Mouse (Mus musculus): Measurements from ENCODE around the gene Ppp1r12b. TPM values are rescaled to one million over a fixed set of nuclear protein-coding genes. Genes with fewer than 3 reads are reported as not detected.

Gene Ppp1r12b
- polyA plus RNA-seq, 1 experiment, result 10.4 TPM

DNA sequence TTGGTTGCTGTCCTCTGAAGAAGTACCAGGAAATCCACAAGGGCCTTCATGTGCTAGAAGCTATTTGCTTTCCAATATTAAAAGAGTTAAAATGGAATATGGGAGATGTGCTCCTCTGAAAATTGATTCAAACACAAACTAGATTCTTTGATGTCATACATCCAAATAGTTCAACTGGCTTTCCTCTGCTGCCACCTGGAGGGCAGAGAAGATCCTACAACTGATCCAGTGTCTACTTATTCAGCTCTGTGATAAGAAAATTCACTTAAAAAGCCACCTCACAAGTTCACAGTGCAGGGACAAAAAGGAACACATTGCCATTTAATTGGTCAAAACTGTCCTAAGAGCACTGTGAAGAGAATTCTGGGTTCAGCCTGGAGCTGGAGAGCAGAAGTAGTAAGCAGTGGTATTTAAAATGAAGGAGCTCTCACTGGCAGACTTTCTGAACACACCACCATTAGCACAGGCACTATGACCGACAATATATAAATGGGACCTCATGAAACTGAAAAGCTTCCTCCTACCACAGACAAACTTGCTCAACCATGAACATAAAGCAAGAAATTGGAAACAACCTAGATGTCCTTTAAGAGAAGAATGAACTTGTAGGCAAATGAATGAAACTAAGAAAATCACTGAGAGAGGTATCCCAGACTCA, 101.3 kb downstream of the Ppp1r12b start:
- no peak overlapping the region for H3K4me3 ChIP-seq (ENCODE audit: low read depth, low read length)
- 79% methylated on average over 1 of the region's 1 CpGs for WGBS
- no peaks in the 10 kb centered on the region for H3K27me3 ChIP-seq (ENCODE audit: control insufficient read depth, insufficient read depth, low read length)
- TF ChIP-seq POLR2A (IDR thresholded peaks at IDR 0.05; ENCODE audit: low read depth, low read length) (no peak), CTCF (IDR thresholded peaks at IDR 0.05; ENCODE audit: extremely low read depth, insufficient read length, insufficient replicate concordance, low read depth, low read length) (no peak)
- 0 out of 2 replicates have a peak, but pooled peaks cover 1% of the 10 kb centered on the region for H3K36me3 ChIP-seq (ENCODE audit: control insufficient read depth, insufficient read depth, low read length)
- H3K4me1 ChIP-seq (ENCODE audit: control insufficient read depth, insufficient read depth, insufficient read length, low read length), result no peaks in the 10 kb centered on the region
- no peak overlapping the region for H3K27ac ChIP-seq (ENCODE audit: insufficient read depth, low read depth, low read length)

DNA sequence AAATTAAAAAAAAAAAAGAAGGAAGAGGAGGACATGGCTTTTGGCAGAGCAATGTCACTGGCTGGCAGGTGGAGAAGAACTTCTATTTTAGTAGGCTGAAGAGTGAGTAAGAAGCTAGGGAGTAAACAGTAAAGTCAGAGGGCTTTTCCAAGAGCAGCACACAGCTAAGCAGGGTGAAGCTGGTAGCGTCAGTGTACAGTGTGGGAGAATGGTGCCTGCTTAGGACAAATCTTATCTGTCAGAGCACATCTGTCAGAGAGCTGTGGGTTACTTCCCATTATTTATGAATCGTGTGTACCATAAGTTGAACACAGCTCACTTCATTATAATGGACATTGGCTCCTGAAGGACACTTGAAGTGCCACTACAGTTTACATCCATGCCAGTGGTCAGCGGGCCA, 102.9 kb downstream of the Ppp1r12b start:
- no peaks in the 10 kb centered on the region for H3K4me1 ChIP-seq (ENCODE audit: control insufficient read depth, insufficient read depth, insufficient read length, low read length)
- H3K36me3 ChIP-seq (ENCODE audit: control insufficient read depth, insufficient read depth, low read length), result 0 out of 2 replicates have a peak, but pooled peaks cover 1% of the 10 kb centered on the region
- TF ChIP-seq POLR2A (IDR thresholded peaks at IDR 0.05; ENCODE audit: low read depth, low read length) (no peak), CTCF (IDR thresholded peaks at IDR 0.05; ENCODE audit: extremely low read depth, insufficient read length, insufficient replicate concordance, low read depth, low read length) (no peak)
- 91% methylated on average over 3 of the region's 3 CpGs for WGBS
- no peak overlapping the region for H3K4me3 ChIP-seq (ENCODE audit: low read depth, low read length)
- H3K27me3 ChIP-seq (ENCODE audit: control insufficient read depth, insufficient read depth, low read length), result no peaks in the 10 kb centered on the region
- H3K27ac ChIP-seq (ENCODE audit: insufficient read depth, low read depth, low read length), result no peak overlapping the region

DNA sequence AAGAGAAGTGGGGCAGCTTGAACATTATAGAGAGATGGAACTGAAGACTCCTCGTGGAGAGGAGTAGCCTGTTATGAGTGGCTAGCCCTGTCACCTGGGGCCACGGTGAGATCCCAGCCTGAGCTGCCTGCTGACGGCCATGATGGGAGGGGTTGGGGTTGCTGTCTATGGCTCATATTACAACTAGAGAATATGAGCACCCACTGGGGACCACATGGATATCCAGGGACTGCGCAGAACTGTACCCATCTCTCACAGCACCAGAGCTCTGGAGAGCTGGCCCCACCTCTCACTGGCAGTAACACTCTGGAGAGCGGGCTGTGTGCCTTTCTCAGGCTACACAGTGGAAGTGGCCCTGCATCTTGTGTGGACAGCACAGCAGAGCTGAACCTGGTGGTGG, 104.5 kb downstream of the Ppp1r12b start:
- Histone ChIP-seq H3K4me3 (ENCODE audit: low read depth, low read length) (no peak overlapping the region), H3K27me3 (ENCODE audit: control insufficient read depth, insufficient read depth, low read length) (no peaks in the 10 kb centered on the region), H3K36me3 (ENCODE audit: control insufficient read depth, insufficient read depth, low read length) (0 out of 2 replicates have a peak, but pooled peaks cover 1% of the 10 kb centered on the region), H3K27ac (ENCODE audit: insufficient read depth, low read depth, low read length) (no peak overlapping the region), H3K4me1 (ENCODE audit: control insufficient read depth, insufficient read depth, insufficient read length, low read length) (no peaks in the 10 kb centered on the region)
- WGBS, result 92% methylated on average over 5 of the region's 5 CpGs
- TF ChIP-seq CTCF (IDR thresholded peaks at IDR 0.05; ENCODE audit: extremely low read depth, insufficient read length, insufficient replicate concordance, low read depth, low read length), result no peak
- TF ChIP-seq POLR2A (IDR thresholded peaks at IDR 0.05; ENCODE audit: low read depth, low read length), result no peak

DNA sequence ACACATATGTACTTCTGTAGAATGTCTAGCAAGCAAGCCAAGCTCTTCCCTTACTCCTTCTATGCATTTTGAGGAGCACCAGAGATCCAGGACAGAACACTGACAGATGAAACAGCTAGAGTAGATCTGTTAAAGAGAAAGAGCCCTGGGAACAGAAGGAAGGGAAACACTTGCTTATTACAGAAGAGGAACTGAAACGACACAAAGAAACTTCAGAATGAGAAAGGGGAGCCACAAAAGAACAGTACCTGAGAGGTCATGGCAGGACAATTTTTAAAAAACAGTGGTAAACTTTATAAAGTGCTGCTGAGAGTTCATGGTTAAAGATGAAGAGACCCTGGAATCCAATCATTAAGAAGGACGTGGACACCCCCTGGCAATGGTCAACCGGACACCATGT, 105.4 kb downstream of the Ppp1r12b start:
- no peak overlapping the region for H3K4me3 ChIP-seq (ENCODE audit: low read depth, low read length)
- H3K27me3 ChIP-seq (ENCODE audit: control insufficient read depth, insufficient read depth, low read length), result no peaks in the 10 kb centered on the region
- 90% methylated on average over 3 of the region's 3 CpGs for whole genome bisulfite sequencing
- no peak overlapping the region for H3K27ac ChIP-seq (ENCODE audit: insufficient read depth, low read depth, low read length)
- no peak for TF ChIP-seq POLR2A (IDR thresholded peaks at IDR 0.05; ENCODE audit: low read depth, low read length)
- no peak for TF ChIP-seq CTCF (IDR thresholded peaks at IDR 0.05; ENCODE audit: extremely low read depth, insufficient read length, insufficient replicate concordance, low read depth, low read length)
- H3K4me1 ChIP-seq (ENCODE audit: control insufficient read depth, insufficient read depth, insufficient read length, low read length), result no peaks in the 10 kb centered on the region
- H3K36me3 ChIP-seq (ENCODE audit: control insufficient read depth, insufficient read depth, low read length), result 0 out of 2 replicates have a peak, but pooled peaks cover 1% of the 10 kb centered on the region

DNA sequence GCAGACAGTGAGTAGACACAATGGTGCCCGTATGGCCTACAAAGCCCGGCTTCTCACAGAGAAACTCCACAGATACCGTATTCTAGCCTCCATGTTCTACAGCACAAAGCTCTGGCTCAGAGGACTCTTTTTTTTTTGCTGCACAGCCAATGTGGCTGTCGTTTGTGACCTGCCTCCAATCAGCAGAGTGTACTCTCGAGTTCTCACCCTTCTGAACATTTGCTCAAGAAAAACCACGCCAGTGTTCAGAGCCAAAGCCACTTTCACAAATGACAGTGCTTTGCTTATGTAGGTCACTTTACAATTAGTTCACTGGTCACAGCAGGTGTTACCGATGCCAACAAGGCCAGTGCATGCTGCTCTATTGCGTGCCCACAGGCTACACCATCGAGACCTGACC, 107.9 kb downstream of the Ppp1r12b start:
- Histone ChIP-seq H3K4me1 (ENCODE audit: control insufficient read depth, insufficient read depth, insufficient read length, low read length) (no peaks in the 10 kb centered on the region), H3K27me3 (ENCODE audit: control insufficient read depth, insufficient read depth, low read length) (no peaks in the 10 kb centered on the region), H3K4me3 (ENCODE audit: low read depth, low read length) (no peak overlapping the region), H3K27ac (ENCODE audit: insufficient read depth, low read depth, low read length) (no peak overlapping the region), H3K36me3 (ENCODE audit: control insufficient read depth, insufficient read depth, low read length) (no peaks in the 10 kb centered on the region)
- TF ChIP-seq POLR2A (IDR thresholded peaks at IDR 0.05; ENCODE audit: low read depth, low read length) (no peak), CTCF (IDR thresholded peaks at IDR 0.05; ENCODE audit: extremely low read depth, insufficient read length, insufficient replicate concordance, low read depth, low read length) (no peak)
- WGBS, result 90% methylated on average over 9 of the region's 9 CpGs

DNA sequence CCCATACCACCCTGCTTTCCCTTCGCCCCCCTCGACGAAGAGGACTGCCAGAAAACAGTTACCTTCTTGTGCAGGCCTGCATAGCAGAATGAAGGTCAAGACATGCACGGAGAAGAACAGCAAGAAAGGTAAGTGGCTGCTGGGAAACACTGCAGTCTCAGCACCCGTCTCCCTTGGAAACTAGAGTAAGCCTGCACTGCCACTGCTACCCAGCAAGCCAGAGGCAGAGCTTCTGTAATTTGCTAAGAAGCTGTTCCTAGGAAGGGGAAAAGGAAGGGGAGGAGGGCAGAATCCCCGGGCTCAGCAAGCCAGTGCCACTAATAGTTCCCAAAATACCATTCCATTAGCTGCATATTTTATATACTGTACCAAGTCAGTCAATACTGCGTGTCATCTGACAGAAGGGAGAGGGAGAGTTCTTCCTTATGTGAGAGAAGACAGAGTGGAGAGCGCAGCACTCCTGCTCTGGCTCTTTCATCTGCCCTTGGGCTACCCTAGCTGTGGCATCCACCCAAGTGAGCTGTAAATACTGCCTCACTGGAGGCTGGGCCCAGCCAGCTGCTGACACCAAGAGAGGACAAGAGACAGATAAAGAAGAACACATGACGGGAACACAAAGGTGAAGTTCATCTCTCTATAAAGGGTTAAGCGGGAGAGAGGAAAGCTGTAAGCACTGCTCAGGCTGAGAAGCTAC, 109.3 kb downstream of the Ppp1r12b start:
- TF ChIP-seq CTCF (IDR thresholded peaks at IDR 0.05; ENCODE audit: extremely low read depth, insufficient read length, insufficient replicate concordance, low read depth, low read length) (no peak), POLR2A (IDR thresholded peaks at IDR 0.05; ENCODE audit: low read depth, low read length) (no peak)
- 90% methylated on average over 10 of the region's 10 CpGs for WGBS

DNA sequence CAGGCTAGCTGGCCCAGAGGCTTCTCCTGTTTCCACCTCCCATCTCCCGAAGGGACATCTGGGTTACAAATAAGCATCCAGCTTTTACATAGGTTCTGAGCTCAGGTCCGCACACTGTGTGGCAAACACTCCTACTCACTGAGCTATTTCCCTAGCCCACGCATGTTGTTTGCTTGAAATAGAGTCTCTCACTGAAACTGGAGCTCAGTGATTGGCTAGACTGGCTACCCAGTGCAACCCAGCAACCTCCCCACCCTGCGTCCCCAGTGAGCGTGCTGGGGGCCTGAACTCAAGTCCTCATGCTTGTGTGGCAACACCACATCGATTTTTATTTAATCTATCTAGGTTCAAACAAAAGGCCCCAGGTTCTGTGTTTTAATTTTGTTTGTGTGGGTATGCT, 112.4 kb downstream of the Ppp1r12b start:
- Histone ChIP-seq H3K27ac (ENCODE audit: insufficient read depth, low read depth, low read length) (no peak overlapping the region), H3K27me3 (ENCODE audit: control insufficient read depth, insufficient read depth, low read length) (no peaks in the 10 kb centered on the region), H3K4me3 (ENCODE audit: low read depth, low read length) (no peak overlapping the region), H3K4me1 (ENCODE audit: control insufficient read depth, insufficient read depth, insufficient read length, low read length) (no peaks in the 10 kb centered on the region), H3K36me3 (ENCODE audit: control insufficient read depth, insufficient read depth, low read length) (peaks cover 2% of the 10 kb centered on the region; the same call in 1 of the 2 replicates)
- 92% methylated on average over 6 of the region's 6 CpGs for WGBS
- no peak for TF ChIP-seq CTCF (IDR thresholded peaks at IDR 0.05; ENCODE audit: extremely low read depth, insufficient read length, insufficient replicate concordance, low read depth, low read length)
- no peak for TF ChIP-seq POLR2A (IDR thresholded peaks at IDR 0.05; ENCODE audit: low read depth, low read length)

More for the DNA sequence above, 109.3 kb downstream of the Ppp1r12b start:
- Histone ChIP-seq H3K27me3 (ENCODE audit: control insufficient read depth, insufficient read depth, low read length) (no peaks in the 10 kb centered on the region), H3K4me3 (ENCODE audit: low read depth, low read length) (no peak overlapping the region), H3K27ac (ENCODE audit: insufficient read depth, low read depth, low read length) (no peak overlapping the region), H3K36me3 (ENCODE audit: control insufficient read depth, insufficient read depth, low read length) (peaks cover 2% of the 10 kb centered on the region; the same call in 1 of the 2 replicates), H3K4me1 (ENCODE audit: control insufficient read depth, insufficient read depth, insufficient read length, low read length) (no peaks in the 10 kb centered on the region)
